ENCODE assay signal across 8 mouse cellular contexts in genomic region chr2:148751893-148752813, GRCm38 (mm10). TPM values are rescaled to one million over a fixed set of nuclear protein-coding genes. Genes with fewer than 3 reads are reported as not detected.
DNase-seq lines count a peak whose midpoint lies in the region; ATAC-seq lines count a peak whose summit lies in the region.

No protein-coding gene starts in this region.

- H3K36me3 ChIP-seq in hindbrain, embryonic 15.5 days, result no peaks in the 10 kb centered on the region

- WGBS in hindbrain, embryonic 15.5 days, result 17% methylated on average over 15 of the region's 15 CpGs

- H3K4me3 ChIP-seq in hindbrain, embryonic 15.5 days, result peak overlapping the region; percentile 43

- ATAC-seq in hindbrain, embryonic 15.5 days (ENCODE audit: low FRiP score, low read depth), result peak; percentile 86

- no peaks in the 10 kb centered on the region for H3K27me3 ChIP-seq in hindbrain, embryonic 15.5 days

- H3K27ac ChIP-seq in hindbrain, embryonic 15.5 days (replicated peaks), result no peak overlapping the region

- DNase-seq in T-cell, adult 2 months (ENCODE audit: low spot score), result peak; percentile 55
- DNase-seq in cerebellum, postnatal 14 days, result peak; percentile 86 to 89
- DNase-seq in frontal cortex, postnatal 14 days (ENCODE audit: low spot score in 2 of 2), result peak; percentile 28 to 61
- peak; percentile 51 to 59 for DNase-seq in layer of hippocampus, postnatal 36 days
- DNase-seq in lung, postnatal 25 days (ENCODE audit: low spot score), result peak; percentile 80
- DNase-seq in retina, adult 2 months (ENCODE audit: low read depth, low spot score), result peak; percentile 68
- peak; percentile 74 for DNase-seq in thymus, postnatal 4 days

- peak overlapping the region; percentile 53 for H3K9ac ChIP-seq in hindbrain, embryonic 15.5 days

- H3K4me2 ChIP-seq in hindbrain, embryonic 15.5 days, result peak overlapping the region; percentile 87

- H3K9me3 ChIP-seq in hindbrain, embryonic 15.5 days, result no peaks in the 10 kb centered on the region

- no peaks in the 10 kb centered on the region for H3K4me1 ChIP-seq in hindbrain, embryonic 15.5 days (replicated peaks)

RNA-seq across cellular contexts. Expression of gene Cstl1, which starts 2.0 kb away (rescaled TPM):
- polyA plus RNA-seq in hindbrain, embryonic 15.5 days (2015; fragmentation: Nextera tagmentation; extraction: Ambion mirVana), result not detected in 2 replicates
- 1 to 10 TPM in 1 of 2 experiments, under 1 TPM in 1; 0.55 to 1.6 TPM for total RNA-seq in layer of hippocampus, postnatal 36 days (2021)

RNA-seq across cellular contexts. Expression of gene Cst11, which starts 19.1 kb away (rescaled TPM):
- polyA plus RNA-seq in hindbrain, embryonic 15.5 days (2015; fragmentation: Nextera tagmentation; extraction: Ambion mirVana), result not detected in 2 replicates
- total RNA-seq in layer of hippocampus, postnatal 36 days (2021), result not detected

RNA-seq across cellular contexts. Expression of gene Napb, which starts 19.9 kb away (rescaled TPM):
- polyA plus RNA-seq in hindbrain, embryonic 15.5 days (2015; fragmentation: Nextera tagmentation; extraction: Ambion mirVana), result 77.7 and 84.2 TPM in 2 replicates
- 100 to 1,000 TPM; 295 to 320 TPM for total RNA-seq in layer of hippocampus, postnatal 36 days (2021)

RNA-seq across cellular contexts. Expression of gene 8030411F24Rik, which starts 29.7 kb away (rescaled TPM):
- polyA plus RNA-seq in hindbrain, embryonic 15.5 days (2015; fragmentation: Nextera tagmentation; extraction: Ambion mirVana), result not detected in 2 replicates
- not detected for total RNA-seq in layer of hippocampus, postnatal 36 days (2021)

RNA-seq across cellular contexts. Expression of gene Cst12, which starts 37.0 kb away (rescaled TPM):
- polyA plus RNA-seq in hindbrain, embryonic 15.5 days (2015; fragmentation: Nextera tagmentation; extraction: Ambion mirVana), result not detected in 2 replicates
- 1 to 10 TPM; 3.3 to 3.7 TPM for total RNA-seq in layer of hippocampus, postnatal 36 days (2021)
